Mouse (Mus musculus) CD4-positive helper T cell, adult 2 months (primary cell): Measurements from ENCODE around the gene Enc1.

ENCODE experiments used
- DNase-seq: peaks from one replicate; pipeline ENCODE4 v3.0.0-alpha.2; 2012; ENCODE audit warnings: low read depth, missing footprints, low spot score

The Enc1 gene

DNA sequence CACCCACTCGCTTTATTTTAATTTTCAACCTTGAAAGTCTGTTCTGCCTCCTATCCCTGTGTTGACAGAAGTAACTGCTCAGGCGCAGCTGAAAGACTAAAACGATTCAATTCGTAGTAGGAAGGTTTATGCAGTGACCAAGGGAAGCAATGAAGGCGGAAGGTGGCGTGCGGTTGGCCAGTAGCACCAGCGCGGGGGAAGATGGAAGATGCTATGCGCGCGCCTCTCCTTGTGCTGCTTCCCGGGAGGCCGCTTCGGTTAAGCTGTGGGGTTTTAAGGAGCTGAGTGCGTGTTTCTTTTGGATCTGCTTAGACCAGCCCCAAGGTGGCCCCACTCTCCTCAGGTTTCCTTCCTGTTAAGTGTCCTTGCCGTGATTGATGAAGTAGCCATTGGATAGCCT, 15.8 kb upstream of the Enc1 start:
- DNase-seq: no peak

DNA sequence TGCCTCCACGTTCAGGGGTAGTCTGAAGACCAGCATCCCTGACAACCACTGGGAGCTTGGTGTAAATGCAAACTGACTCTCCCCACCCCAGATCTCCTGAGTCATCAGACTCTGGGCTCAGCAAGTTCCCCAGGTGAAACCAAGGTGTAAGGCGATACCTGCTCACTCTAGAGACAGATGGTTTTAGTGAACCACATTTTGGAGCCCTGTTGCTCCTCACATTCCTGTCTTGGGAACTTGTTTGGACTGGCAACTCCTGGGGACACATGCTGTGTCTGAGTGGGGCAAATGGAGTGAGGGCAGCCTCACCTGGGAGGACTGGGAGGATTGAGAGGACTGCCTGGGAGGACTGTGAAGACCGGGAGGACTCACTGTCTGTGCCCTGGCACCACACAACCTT, 13.1 kb upstream of the Enc1 start:
- no peak for DNase-seq

DNA sequence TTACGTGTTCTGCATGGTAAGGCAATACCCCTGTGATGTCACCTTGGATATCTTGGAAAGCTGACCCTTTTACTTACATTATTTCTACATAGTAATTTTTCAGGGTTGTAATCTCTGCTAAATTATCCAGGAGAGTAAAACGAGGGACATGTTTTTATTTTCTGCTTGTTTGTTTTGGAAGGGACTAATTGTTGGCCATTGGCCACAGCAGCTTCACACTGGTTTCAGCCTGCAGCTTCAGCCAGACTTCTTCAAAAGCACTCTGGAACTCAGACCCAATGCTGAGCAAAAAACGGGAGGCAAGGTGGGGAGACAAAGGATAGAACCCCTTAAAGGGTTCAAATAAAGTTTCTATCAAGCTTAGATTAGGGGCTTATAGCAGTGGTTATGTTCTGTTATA, 10.8 kb upstream of the Enc1 start:
- no peak for DNase-seq

DNA sequence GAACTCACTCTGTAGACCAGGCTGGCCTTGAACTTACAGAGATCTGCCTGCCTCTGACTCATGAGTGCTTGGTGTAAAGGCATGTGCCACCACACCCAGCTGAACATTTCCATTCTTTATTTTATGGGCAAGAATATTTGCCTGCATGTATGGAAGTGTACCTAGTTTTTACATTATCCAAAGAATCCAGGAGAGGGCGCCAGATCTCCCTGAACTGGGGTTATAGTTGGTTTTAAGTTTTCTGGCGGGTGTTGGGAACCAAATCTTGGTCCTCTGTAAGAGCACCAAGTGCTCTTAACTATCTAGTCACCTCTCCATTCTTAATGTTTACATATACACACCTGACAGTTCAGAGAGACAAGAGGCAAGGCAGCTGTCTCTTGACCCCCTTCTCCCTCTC, 7.8 kb upstream of the Enc1 start:
- DNase-seq: no peak

DNA sequence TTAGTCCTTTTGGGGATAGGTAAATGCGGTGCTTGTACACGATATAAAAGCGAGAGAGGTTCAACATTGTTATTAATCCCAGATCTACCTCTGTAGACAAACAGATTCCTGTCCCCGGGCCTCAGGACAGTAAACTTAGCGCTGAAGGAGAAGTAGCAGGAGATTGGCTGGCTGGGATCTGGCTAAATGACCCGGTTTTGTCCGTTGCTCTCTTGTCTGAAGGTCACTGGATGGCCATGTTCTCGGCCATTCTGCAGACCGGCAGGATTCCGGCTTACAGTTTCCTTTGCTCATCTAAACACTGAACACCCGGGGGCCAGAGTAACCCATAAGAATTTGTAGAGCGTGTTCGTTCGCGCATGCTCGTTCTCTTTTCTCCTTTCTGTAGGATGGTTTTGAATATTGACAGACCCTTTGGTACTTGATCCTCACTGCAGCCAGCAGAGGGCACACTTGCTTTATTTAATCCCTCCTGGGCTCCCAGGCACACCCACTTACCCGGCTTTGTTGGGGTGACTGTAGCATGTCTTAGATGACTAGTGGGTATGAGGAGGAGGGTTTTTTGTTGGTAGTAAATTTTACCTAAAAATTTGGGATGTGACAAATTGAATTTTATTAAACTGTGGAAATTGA, 6.0 kb upstream of the Enc1 start:
- peak; percentile 86 for DNase-seq

DNA sequence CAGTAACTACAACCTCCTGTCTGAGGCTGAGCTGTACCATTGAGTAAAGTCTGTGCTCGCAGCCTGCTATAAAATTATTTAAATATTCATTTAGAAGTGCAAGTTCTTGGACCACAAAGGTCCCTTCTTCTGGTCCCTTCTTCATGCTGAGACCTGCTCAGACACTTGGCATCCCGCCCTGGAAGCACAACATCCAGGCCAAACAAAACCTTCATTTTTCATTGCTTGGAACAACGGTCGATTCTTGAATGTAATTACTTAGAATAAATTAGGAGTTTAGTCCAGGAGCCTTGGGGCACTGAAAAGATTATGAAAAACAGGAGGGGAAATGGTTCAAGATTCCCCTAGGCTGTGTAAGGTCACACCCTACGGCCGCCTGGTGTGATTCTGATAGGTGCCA, 5.0 kb upstream of the Enc1 start:
- DNase-seq: no peak

DNA sequence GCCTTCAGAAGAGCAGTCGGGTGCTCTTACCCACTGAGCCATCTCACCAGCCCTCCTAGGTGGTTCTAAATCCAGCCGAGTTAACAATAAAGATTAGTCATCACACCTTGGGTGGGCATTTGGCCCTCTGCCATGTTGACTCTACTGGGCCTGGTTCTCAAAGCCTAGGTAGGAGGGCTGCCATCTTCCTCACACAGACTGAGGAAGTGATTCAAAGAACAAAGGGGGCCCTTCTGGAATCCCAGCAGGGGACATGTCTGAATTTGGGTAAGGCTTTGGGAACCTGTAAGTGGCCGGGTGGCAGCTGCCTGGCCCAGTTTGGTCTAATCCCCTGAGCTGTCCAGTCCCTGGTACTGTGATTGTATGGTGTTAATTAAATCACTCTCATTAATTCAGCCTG, 3.2 kb upstream of the Enc1 start:
- no peak for DNase-seq

DNA sequence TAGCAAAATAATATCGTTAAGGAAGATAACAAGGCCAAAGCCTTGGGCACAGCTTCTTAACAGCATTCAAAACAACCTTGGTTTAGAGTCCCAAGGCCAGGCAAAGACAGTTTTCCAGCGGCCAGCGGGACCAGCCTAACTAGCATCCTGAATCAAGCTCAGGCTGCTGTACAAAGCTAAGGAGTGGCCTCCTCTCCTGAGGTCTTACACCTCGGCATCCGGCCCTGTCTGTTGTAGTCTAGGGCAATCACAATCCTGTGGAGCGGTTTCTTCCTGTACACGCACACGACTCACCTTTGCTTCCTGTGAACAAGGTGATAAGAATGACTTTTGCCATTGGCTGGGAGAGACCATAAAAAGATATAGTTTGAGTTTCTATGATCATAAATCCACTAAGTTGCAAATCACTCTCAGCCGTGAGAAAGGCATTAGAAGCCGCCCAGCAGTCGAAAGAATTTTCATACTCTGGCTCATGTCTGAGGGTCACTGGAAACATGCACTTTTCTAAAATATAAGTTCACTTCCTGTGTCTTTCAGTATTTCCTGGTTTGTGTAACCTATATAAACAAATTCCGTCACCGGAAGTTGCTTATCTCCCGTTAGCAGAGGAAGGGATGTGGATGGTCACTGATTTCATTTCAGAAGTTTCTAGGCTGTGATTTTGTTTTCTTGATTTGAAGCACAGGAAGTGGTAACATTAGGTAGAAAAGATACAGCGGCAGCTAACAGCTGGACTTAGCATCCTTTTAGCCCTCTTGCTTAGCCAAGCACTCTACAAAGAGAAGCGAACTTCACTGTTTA, 2.5 kb upstream of the Enc1 start:
- peak; percentile 83 for DNase-seq

DNA sequence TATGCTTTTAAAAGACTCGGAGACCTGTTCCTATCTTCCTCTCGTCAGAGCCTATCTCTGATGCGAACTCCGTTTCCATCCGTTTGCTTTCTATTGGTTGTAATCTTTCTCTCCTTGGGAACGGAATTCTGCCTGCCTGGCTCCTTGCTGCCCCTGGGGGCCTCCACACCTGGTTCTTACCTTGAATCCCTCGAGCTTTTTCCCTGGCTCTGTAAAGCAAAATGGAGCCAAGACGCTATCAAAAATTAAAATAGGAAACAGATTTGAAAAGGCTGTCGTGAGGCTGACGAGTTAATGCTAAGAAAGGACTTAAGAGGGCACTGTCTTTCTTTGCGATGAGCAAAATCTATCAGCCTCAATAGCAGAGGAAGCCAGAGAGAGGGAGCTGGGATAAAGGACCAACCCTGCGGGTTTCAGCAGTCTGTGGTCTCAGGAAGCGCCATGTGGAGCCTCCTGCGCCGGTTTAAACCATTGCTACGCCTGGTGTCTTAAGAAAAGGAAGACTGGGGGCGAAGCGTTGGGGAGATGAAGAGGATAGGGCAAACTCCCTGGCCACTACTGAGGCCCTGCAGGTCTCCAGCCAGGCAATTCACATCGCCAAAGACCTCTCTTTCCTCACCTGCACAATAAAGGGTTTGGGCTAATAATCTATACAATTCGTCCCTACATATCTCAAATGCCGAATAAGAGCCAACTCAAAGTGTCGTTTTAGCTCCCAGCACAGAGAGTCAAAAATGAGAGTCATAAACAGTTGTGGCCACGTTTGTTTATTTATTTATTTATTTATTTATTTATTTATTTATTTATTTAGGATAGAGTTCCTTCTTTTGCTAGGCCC, 1.3 kb upstream of the Enc1 start:
- DNase-seq: peak; percentile 72

DNA sequence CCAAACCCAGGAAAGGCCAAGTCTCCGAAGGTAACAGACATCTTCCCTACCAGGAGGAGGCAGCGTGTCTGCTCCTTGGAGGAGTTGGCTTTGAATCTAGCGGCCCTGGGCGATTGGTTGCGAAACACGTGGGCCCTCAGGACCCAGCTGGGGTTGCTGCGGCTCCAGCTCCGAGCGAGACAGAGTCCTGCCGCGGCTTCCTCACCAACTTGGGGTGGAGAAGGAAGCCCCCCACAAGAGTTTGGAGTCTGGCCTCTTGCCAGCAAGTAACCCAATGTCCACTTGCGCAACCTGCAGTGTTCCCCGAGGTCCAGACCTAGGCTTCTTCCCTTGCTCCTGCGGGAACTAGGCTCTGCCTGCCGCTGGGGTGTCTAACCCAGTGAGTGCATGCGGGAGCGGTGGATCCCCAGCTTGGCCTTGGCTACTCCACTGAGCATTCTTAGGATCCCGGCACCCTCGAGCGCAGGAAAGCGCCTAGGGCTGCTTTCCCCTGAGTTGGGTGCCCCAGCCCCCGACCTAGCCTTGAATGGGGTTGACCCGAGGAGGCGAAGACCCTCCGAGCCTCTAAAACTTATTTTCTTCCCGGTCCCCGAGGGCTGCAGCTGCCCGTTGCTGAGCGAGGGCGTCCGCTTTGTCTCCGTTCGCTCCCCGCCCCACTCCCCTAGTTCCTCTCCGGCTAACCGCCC, 483 bp upstream of the Enc1 start:
- DNase-seq: peak; percentile 79

DNA sequence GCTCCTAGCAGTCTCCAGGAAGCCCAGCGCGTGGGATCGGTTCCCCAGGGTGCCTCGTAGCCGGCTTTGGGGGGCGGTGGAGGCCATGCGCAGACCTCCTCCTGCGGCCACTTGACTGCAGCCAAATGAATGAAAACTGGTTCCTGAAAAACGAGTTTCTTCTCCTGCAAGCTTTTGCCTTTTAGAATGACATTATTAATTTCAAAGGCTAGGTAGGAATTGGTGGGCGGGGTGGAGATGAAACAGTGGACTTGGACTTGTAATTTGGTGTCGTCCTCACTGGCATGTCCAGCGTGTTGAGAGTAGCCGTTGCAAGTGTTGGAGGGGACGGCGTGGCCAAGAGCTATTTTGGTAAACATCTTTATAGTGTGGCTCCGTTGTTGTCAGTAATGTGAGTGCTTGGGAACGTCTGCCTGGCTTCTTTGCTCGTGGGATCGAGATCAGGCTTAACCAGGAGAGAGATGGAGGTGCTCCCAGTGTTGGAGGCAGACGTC, 929 bp downstream of the Enc1 start:
- no peak for DNase-seq

DNA sequence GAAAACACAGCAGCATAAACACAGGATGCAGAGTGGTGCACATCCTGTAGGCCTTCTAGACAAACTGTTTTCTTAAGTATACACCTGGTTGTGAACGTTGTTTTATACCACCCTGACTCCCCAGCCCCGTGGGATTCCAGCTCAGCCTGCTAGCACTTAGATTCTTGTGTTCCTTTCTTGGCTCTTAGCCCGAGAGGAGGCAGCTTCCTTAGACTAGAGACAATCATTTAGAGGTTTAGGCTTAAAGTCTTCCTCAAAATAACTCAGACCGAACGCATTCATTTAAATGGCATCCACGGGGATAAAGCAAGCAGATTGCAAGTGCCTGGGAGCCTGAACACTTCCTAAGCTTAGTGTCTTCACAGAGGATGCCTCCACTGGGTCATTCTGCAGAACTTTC, 1.8 kb downstream of the Enc1 start:
- no peak for DNase-seq

DNA sequence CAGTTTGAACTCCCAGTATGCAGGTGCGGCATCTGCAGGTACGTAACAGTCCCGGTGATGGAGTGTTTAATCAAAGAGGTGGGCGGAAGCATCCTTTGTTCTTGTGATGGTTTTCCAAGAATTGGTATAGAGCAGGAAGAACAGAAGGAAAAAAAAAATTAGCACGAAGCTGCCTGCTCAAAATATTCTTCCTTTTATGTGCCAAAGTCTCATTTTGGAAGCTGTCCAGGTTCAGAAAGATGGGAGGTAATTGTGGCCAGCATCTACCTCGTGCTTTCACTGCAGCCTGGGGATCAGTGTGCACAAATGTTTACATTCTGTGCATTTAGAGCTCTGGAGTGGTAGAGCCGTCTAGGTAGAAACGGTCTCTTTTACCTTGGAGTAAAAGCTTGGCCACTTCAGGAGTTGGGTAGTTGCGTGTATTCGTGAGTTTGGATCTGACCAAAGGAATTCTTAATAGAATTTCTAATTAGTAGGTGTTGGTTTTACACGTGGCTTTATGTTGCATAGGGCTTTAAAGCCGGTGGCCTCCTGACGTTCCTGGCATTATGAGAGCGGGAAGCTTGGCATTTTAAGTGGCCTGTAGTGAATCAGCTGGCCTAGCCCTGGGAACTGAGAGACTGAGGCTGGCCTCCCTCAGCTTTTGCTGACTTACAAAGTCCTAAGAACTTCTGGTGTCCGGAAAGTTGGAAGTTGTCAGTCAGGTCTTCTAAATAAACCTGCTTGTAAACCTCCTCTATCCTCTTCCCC, 3.2 kb downstream of the Enc1 start:
- DNase-seq: no peak

DNA sequence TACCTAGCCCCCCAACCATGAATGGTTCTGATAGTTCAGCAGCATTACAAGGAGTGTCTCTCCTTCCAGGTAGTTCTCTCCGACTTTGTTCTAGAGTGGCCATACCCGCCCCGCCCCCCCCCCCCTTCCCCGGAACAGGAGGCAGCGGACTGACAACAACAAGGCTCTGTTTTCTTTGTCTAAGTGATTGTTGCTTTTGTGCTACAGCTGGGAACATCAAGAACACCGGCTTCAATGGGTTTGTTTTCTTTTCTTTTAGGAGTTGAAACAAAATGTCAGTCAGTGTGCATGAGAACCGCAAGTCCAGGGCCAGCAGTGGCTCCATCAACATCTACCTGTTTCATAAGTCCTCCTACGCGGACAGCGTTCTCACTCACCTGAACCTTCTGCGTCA, 3.8 kb downstream of the Enc1 start:
- DNase-seq: no peak

DNA sequence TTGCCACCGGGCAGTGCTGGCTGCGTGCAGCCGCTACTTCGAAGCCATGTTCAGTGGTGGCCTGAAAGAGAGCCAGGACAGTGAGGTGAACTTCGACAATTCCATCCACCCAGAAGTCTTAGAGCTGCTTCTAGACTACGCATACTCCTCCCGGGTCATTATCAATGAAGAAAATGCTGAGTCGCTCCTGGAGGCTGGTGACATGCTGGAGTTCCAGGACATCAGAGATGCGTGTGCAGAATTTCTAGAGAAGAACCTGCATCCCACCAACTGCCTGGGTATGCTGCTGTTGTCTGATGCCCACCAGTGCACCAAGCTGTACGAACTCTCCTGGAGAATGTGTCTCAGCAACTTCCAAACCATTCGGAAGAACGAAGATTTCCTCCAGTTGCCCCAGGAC, 4.3 kb downstream of the Enc1 start:
- DNase-seq: no peak

DNA sequence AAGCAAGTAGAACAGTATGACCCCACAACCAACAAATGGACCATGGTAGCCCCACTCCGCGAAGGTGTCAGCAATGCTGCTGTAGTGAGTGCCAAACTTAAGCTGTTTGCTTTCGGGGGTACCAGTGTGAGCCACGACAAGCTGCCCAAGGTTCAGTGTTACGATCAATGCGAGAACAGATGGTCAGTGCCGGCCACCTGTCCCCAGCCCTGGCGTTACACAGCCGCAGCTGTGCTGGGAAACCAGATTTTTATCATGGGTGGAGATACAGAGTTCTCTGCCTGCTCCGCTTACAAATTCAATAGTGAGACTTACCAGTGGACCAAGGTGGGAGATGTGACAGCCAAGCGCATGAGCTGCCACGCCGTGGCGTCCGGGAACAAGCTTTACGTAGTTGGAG, 5.3 kb downstream of the Enc1 start:
- DNase-seq: no peak

DNA sequence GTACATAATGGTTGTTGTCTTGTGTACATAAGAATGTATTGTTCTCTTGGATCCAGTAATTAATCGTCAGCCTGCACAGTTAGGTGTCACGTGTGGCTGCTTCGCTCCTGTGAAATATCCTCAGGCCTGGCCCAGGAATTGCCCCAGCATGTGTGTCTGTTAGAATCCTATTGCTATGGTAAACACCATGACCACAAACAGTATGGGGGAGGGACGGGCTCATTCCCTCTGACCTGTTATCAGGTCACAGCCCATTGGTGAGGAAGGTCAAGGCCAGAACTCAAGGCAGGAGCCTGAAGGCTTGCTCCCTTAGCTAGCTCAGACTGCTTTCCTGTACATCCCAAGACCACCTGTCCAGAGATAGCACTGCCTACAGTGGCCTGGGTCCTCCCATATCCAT, 6.8 kb downstream of the Enc1 start:
- DNase-seq: no peak

DNA sequence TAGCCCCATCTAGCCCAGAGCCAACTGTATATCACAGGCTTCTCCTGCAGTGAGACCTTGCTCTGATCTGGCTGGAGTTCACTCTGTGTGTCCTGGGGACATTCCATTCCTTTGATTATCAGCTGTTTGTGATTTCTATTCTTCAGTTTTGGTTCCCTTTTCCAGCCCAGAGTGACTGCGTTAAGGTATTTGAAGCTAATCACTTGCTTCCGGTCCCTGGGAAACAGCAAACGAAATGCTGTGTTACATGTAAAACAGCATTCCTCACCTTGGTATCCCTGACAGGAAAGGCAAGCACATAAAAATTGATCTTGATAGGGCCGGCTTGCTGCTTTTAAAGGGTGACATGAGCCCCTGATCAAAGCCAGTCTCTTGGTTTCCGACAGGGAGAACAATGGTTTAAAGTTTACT, 8.2 kb downstream of the Enc1 start:
- DNase-seq: no peak

DNA sequence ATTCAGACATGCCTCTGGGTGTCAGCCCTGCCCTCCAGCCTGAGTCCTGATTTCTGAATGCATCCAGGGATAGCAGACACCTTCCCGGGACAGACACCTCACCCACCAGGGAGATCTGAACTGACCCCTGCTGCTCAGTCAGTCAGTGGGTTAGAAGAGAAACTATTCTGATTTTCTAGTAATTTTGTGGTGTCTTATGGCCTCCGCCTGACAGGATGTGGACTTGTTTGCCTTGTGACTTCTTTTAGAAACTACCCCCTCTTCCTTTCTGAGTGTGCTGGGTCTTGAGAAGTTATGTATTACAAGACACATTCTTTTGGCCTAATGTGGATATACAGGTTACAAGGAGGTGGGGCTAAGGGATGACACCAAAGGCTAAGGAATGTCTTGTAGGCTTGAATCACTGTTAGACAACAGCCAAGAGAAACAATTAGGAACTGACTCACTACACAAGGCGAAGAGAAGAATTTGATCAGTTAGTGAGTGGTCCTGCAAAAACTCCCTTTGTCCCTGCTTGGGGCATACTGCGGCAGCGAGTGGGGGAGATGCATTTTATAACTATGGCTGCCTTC, 8.7 kb downstream of the Enc1 start:
- peak; percentile 41 for DNase-seq

DNA sequence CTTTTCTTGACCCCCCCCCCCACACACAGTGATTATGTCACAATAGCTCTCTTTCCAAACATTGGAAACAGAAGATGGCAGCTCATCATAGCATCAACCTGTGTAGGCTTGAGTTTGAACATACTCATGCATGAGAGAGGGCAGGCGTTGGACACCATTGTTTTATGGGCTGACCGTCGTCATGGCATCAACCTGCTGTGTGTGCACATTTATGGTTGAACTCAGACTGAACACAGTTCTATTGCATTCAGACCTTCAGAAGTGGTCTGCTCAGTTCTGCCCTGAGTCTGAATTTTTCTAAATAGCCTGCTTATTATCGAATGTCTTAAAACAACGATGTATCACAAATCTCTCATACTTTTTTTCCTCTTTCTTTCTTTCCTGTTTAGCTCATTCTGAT, 9.2 kb downstream of the Enc1 start:
- no peak for DNase-seq
